Mouse (Mus musculus): Measurements from ENCODE around the gene Cerkl. TPM values are rescaled to one million over a fixed set of nuclear protein-coding genes. Genes with fewer than 3 reads are reported as not detected.

Cerkl gene
- polyA plus RNA-seq (2014; fragmentation: Illumina TruSeq; extraction: RNeasy Lipid Tissue Mini Kit (QIAGEN cat#74804); ENCODE audit: low read depth, low replicate concordance) = 2.2 TPM

DNA sequence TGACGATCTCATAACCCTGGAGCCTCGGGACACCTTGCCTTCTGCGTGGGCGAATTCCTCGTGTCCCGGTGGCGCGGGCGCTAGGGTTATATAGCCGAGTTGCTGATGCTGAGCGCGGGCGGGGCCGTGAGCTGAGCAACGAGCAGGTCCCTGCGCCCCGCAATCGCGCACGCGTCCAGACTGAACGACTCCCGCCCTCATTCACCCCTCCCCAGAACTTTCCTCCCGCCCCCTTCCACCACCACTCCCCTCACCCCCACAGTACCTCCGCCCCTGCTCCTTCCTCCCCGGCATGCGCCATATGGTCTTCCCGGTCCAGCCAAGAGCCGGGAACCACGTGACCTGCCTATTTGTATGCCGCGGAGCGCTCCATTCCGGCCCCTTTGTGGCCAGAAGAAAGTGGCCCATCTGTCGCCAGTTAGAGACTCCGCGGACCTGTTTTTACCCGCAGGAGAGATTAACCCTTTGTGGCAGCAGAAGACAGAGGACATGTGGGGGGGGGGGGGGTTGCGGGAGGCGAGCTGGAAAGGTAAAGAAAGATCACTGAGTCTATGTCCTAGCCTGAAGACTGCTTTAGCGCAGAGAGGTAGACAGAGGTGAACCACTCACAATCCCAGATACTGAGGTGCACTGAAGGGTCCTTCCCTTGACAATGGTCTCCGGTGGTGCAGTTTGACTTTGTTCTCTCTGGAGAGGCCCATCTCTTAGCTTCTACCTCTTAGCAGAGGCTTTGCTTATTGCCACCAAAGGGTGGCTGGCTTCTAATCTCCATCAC, at the start of gene Cerkl, which contains the start of gene Neurod1:
TSS of gene Cerkl (minus strand) at position 211 of the 775 bp plus-strand sequence.
TSS of gene Neurod1 (minus strand) at position 177 of the 775 bp plus-strand sequence.

Other genes starting within 250 kb of the Cerkl start
- 4.3 TPM for gene Itga4, start 201.4 kb downstream of the Cerkl start, polyA plus RNA-seq (2014; fragmentation: Illumina TruSeq; extraction: RNeasy Lipid Tissue Mini Kit (QIAGEN cat#74804); ENCODE audit: low read depth, low replicate concordance)
- not detected for gene Neurod1, start within 50 bp of the Cerkl start, polyA plus RNA-seq (2014; fragmentation: Illumina TruSeq; extraction: RNeasy Lipid Tissue Mini Kit (QIAGEN cat#74804); ENCODE audit: low read depth, low replicate concordance)
- gene Itprid2, start 178.6 kb upstream of the Cerkl start, polyA plus RNA-seq (2014; fragmentation: Illumina TruSeq; extraction: RNeasy Lipid Tissue Mini Kit (QIAGEN cat#74804); ENCODE audit: low read depth, low replicate concordance) = 106 TPM

Measured in kidney, adult 10 weeks (tissue).